Mouse (Mus musculus) midbrain, embryonic 12.5 days (tissue): ENCODE data around the gene Pgbd5. TPM values are rescaled to one million over a fixed set of nuclear protein-coding genes. Genes with fewer than 3 reads are reported as not detected.
A peak's percentile ranks its signal among the peaks of the same experiment; 100 is the strongest.

Experiments
- ATAC-seq: fragments of 200-750 bp; cut with Nextera tagmentation; 2 replicates; pipeline ENCODE4 v1.8.0; 2017; ENCODE audit warnings: low read depth, moderate TSS enrichment, moderate library complexity; ENCODE audit not compliant: low FRiP score
- H3K27ac ChIP-seq: fragments of 300-500 bp; sonication (generic); replicated peaks from 2 replicates; pipeline ENCODE4 v1.5.1; 2016; ENCODE audit warnings: mild to moderate bottlenecking
- H3K27me3 ChIP-seq: fragments of 300-500 bp; sonication (generic); 2 replicates; pipeline ENCODE4 v1.6.1; 2016; ENCODE audit warnings: mild to moderate bottlenecking
- H3K36me3 ChIP-seq: fragments of 300-500 bp; sonication (generic); 2 replicates; pipeline ENCODE4 v1.6.1; 2016
- H3K4me1 ChIP-seq: fragments of 300-500 bp; sonication (generic); 2 replicates; pipeline ENCODE4 v1.6.1; 2016
- H3K4me2 ChIP-seq: fragments of 300-500 bp; sonication (generic); replicated peaks from 2 replicates; pipeline ENCODE4 v1.6.1; 2016; ENCODE audit warnings: mild to moderate bottlenecking, moderate library complexity
- H3K4me3 ChIP-seq: fragments of 300-500 bp; sonication (generic); 2 replicates; pipeline ENCODE4 v1.5.1; 2016; ENCODE audit warnings: mild to moderate bottlenecking
- H3K9ac ChIP-seq: fragments of 300-500 bp; sonication (generic); replicated peaks from 2 replicates; pipeline ENCODE4 v1.6.1; 2016; ENCODE audit warnings: mild to moderate bottlenecking, moderate library complexity
- H3K9me3 ChIP-seq: fragments of 300-500 bp; sonication (generic); 2 replicates; pipeline ENCODE4 v1.6.1; 2016; ENCODE audit warnings: mild to moderate bottlenecking
- WGBS: fragments of 180-500 bp; shearing (Covaris S2); methylation state at CpG from one replicate; pipeline ENCODE4 v1.1.7; 2016; 5-methylcytosine and 5-hydroxymethylcytosine counted together
- polyA plus RNA-seq: library from polyadenylated mRNA; unstranded; fragments of >200 nt; fragmentation: Nextera tagmentation; extraction: Ambion mirVana; gene quantifications from 2 replicates; pipeline ENCODE4 v1.2.1, GENCODE M21; 2016

Gene Pgbd5
- polyA plus RNA-seq, 1 experiment from 2014 or later, result 4.0 TPM

- WGBS, result 83% methylated on average over 7 of the region's 7 CpGs
- ATAC-seq, result no peak
- H3K4me2 ChIP-seq, result no peak overlapping the region
These were observed 76.9 kb downstream of the Pgbd5 start for GRCm38 (mm10) chr8:124362589-124362988.

GRCm38 (mm10) chr8:124361773-124362427 is 77.6 kb downstream of the Pgbd5 start:
- Histone ChIP-seq H3K27ac (no peak overlapping the region), H3K4me2 (no peak overlapping the region), H3K27me3 (no peaks in the 10 kb centered on the region), H3K9ac (no peak overlapping the region), H3K9me3 (0 out of 2 replicates have a peak, but pooled peaks cover 4% of the 10 kb centered on the region), H3K36me3 (no peaks in the 10 kb centered on the region), H3K4me3 (no peak overlapping the region), H3K4me1 (no peaks in the 10 kb centered on the region)
- 81% methylated on average over 11 of the region's 11 CpGs for WGBS
- ATAC-seq, result no peak

More at GRCm38 (mm10) chr8:124362589-124362988, 76.9 kb downstream of the Pgbd5 start:
- no peak overlapping the region for H3K4me3 ChIP-seq
- no peaks in the 10 kb centered on the region for H3K36me3 ChIP-seq
- no peak overlapping the region for H3K27ac ChIP-seq
- no peak overlapping the region for H3K9ac ChIP-seq
- no peaks in the 10 kb centered on the region for H3K4me1 ChIP-seq
- H3K9me3 ChIP-seq, result 0 out of 2 replicates have a peak, but pooled peaks cover 4% of the 10 kb centered on the region
- no peaks in the 10 kb centered on the region for H3K27me3 ChIP-seq

GRCm38 (mm10) chr8:124360911-124361310 is 78.5 kb downstream of the Pgbd5 start:
- Histone ChIP-seq H3K9me3 (peaks cover 4% of the 10 kb centered on the region; the same call in 1 of the 2 replicates), H3K4me2 (no peak overlapping the region), H3K27ac (no peak overlapping the region), H3K36me3 (no peaks in the 10 kb centered on the region), H3K9ac (no peak overlapping the region), H3K4me3 (no peak overlapping the region), H3K27me3 (no peaks in the 10 kb centered on the region), H3K4me1 (no peaks in the 10 kb centered on the region)
- no peak for ATAC-seq
- 79% methylated on average over 3 of the region's 3 CpGs for WGBS

GRCm38 (mm10) chr8:124351636-124352035 is 87.8 kb downstream of the Pgbd5 start:
- Histone ChIP-seq H3K27ac (no peak overlapping the region), H3K9ac (no peak overlapping the region), H3K9me3 (no peaks in the 10 kb centered on the region; the same call in 1 of the 2 replicates), H3K4me3 (no peak overlapping the region), H3K27me3 (no peaks in the 10 kb centered on the region), H3K4me1 (no peaks in the 10 kb centered on the region; the same call in 1 of the 2 replicates), H3K36me3 (no peaks in the 10 kb centered on the region), H3K4me2 (no peak overlapping the region)
- no peak for ATAC-seq
- WGBS, result 66% methylated on average over 5 of the region's 5 CpGs

- H3K27ac ChIP-seq, result no peak overlapping the region
- H3K4me2 ChIP-seq, result no peak overlapping the region
- no peak overlapping the region for H3K9ac ChIP-seq
- no peaks in the 10 kb centered on the region for H3K9me3 ChIP-seq
- ATAC-seq, result 0 out of 2 replicates have a peak, but pooled peaks have one; percentile 45
- no peak overlapping the region for H3K4me3 ChIP-seq
- no peaks in the 10 kb centered on the region for H3K27me3 ChIP-seq
- H3K36me3 ChIP-seq, result peaks cover 7% of the 10 kb centered on the region
- WGBS, result 43% methylated on average over 7 of the region's 7 CpGs
- no peaks in the 10 kb centered on the region; the same call in 1 of the 2 replicates for H3K4me1 ChIP-seq
These were observed 89.8 kb downstream of the Pgbd5 start for GRCm38 (mm10) chr8:124349663-124350062.

GRCm38 (mm10) chr8:124348087-124348486 is 91.4 kb downstream of the Pgbd5 start:
- 63% methylated on average over 1 of the region's 1 CpGs for WGBS
- Histone ChIP-seq H3K36me3 (peaks cover 22% of the 10 kb centered on the region), H3K9me3 (no peaks in the 10 kb centered on the region), H3K27me3 (no peaks in the 10 kb centered on the region), H3K9ac (no peak overlapping the region), H3K27ac (no peak overlapping the region), H3K4me3 (no peak overlapping the region), H3K4me1 (no peaks in the 10 kb centered on the region; the same call in 1 of the 2 replicates), H3K4me2 (no peak overlapping the region)
- ATAC-seq, result no peak

GRCm38 (mm10) chr8:124346852-124347523 is 92.5 kb downstream of the Pgbd5 start:
- ATAC-seq, result peak; percentile 62; the same call in 1 of the 2 replicates
- Histone ChIP-seq H3K27ac (peak overlapping the region; percentile 47), H3K9ac (no peak overlapping the region), H3K4me3 (no peak overlapping the region), H3K27me3 (no peaks in the 10 kb centered on the region), H3K9me3 (no peaks in the 10 kb centered on the region), H3K36me3 (peaks cover 33% of the 10 kb centered on the region), H3K4me2 (no peak overlapping the region), H3K4me1 (no peaks in the 10 kb centered on the region; the same call in 1 of the 2 replicates)
- WGBS, result 48% methylated on average over 19 of the region's 19 CpGs

GRCm38 (mm10) chr8:124345098-124345497 is 94.4 kb downstream of the Pgbd5 start:
- peaks cover 51% of the 10 kb centered on the region for H3K36me3 ChIP-seq
- no peak overlapping the region for H3K9ac ChIP-seq
- no peak for ATAC-seq
- H3K4me3 ChIP-seq, result no peak overlapping the region
- H3K4me1 ChIP-seq, result peaks cover 5% of the 10 kb centered on the region
- H3K4me2 ChIP-seq, result no peak overlapping the region
- no peak overlapping the region for H3K27ac ChIP-seq
- no peaks in the 10 kb centered on the region for H3K27me3 ChIP-seq
- no peaks in the 10 kb centered on the region for H3K9me3 ChIP-seq
- 82% methylated on average over 10 of the region's 10 CpGs for WGBS

GRCm38 (mm10) chr8:124343991-124344390 is 95.5 kb downstream of the Pgbd5 start:
- Histone ChIP-seq H3K4me2 (no peak overlapping the region), H3K9me3 (no peaks in the 10 kb centered on the region), H3K9ac (no peak overlapping the region), H3K4me3 (no peak overlapping the region), H3K27me3 (no peaks in the 10 kb centered on the region), H3K36me3 (peaks cover 62% of the 10 kb centered on the region), H3K27ac (no peak overlapping the region), H3K4me1 (peaks cover 9% of the 10 kb centered on the region)
- WGBS, result 90% methylated on average over 12 of the region's 12 CpGs
- ATAC-seq, result no peak

- peaks cover 9% of the 10 kb centered on the region for H3K4me1 ChIP-seq
- H3K27me3 ChIP-seq, result no peaks in the 10 kb centered on the region
- ATAC-seq, result no peak
- H3K4me3 ChIP-seq, result no peak overlapping the region
- H3K36me3 ChIP-seq, result peaks cover 70% of the 10 kb centered on the region
- no peak overlapping the region for H3K27ac ChIP-seq
- no peak overlapping the region for H3K9ac ChIP-seq
- 96% methylated on average over 15 of the region's 15 CpGs for WGBS
- no peaks in the 10 kb centered on the region for H3K9me3 ChIP-seq
- no peak overlapping the region for H3K4me2 ChIP-seq
These were observed 96.3 kb downstream of the Pgbd5 start for GRCm38 (mm10) chr8:124343151-124343550.

GRCm38 (mm10) chr8:124340360-124341068 is 98.9 kb downstream of the Pgbd5 start:
- H3K36me3 ChIP-seq, result peaks cover 97% of the 10 kb centered on the region
- H3K9me3 ChIP-seq, result no peaks in the 10 kb centered on the region
- peaks cover 9% of the 10 kb centered on the region; the same call in 1 of the 2 replicates for H3K4me1 ChIP-seq
- no peak overlapping the region for H3K4me2 ChIP-seq
- no peak overlapping the region for H3K9ac ChIP-seq
- WGBS, result 69% methylated on average over 17 of the region's 17 CpGs
- no peaks in the 10 kb centered on the region for H3K27me3 ChIP-seq
- H3K27ac ChIP-seq, result no peak overlapping the region
- H3K4me3 ChIP-seq, result no peak overlapping the region
- no peak for ATAC-seq

- 90% methylated on average over 3 of the region's 3 CpGs for WGBS
These were observed 99.7 kb downstream of the Pgbd5 start for GRCm38 (mm10) chr8:124339742-124340141.

More at GRCm38 (mm10) chr8:124339742-124340141, 99.7 kb downstream of the Pgbd5 start:
- Histone ChIP-seq H3K27me3 (no peaks in the 10 kb centered on the region), H3K27ac (no peak overlapping the region), H3K4me1 (peaks cover 9% of the 10 kb centered on the region; the same call in 1 of the 2 replicates), H3K4me3 (no peak overlapping the region), H3K4me2 (no peak overlapping the region), H3K9me3 (no peaks in the 10 kb centered on the region), H3K36me3 (peaks cover 99% of the 10 kb centered on the region), H3K9ac (no peak overlapping the region)
- no peak for ATAC-seq
